Mouse (Mus musculus) small intestine, adult 2 months (tissue): ENCODE data around the gene Cfap221. TPM values are rescaled to one million over a fixed set of nuclear protein-coding genes. Genes with fewer than 3 reads are reported as not detected.

Experiments
- H3K27ac ChIP-seq: fragments of 200-500 bp; 2 replicates; pipeline ENCODE4 v1.5.1; 2012; ENCODE audit warnings: low read depth, low read length, control low read depth, inconsistent platforms; ENCODE audit not compliant: insufficient read depth
- H3K27me3 ChIP-seq: fragments of 200-500 bp; 2 replicates; pipeline ENCODE4 v1.6.1; 2012; ENCODE audit warnings: mild to moderate bottlenecking, moderate library complexity, low read length, inconsistent platforms; ENCODE audit not compliant: control insufficient read depth, insufficient read depth
- H3K36me3 ChIP-seq: fragments of 200-500 bp; 2 replicates; pipeline ENCODE4 v1.6.1; 2012; ENCODE audit warnings: mild to moderate bottlenecking, low read length, control low read depth, inconsistent platforms; ENCODE audit not compliant: control insufficient read depth, insufficient read depth
- H3K4me1 ChIP-seq: fragments of 200-500 bp; 2 replicates; pipeline ENCODE4 v1.6.1; 2012; ENCODE audit warnings: low read length, inconsistent platforms, mixed read lengths; ENCODE audit not compliant: control insufficient read depth, insufficient read depth, insufficient read length
- H3K4me3 ChIP-seq: fragments of 200-500 bp; 2 replicates; pipeline ENCODE4 v1.5.1; 2012; ENCODE audit warnings: low read depth, mild to moderate bottlenecking, control low read depth, inconsistent platforms, low read length, moderate library complexity
- CTCF ChIP-seq: fragments of 200-500 bp; IDR thresholded peaks from 2 replicates; pipeline ENCODE4 v1.5.1; 2012; ENCODE audit warnings: low read depth, mild to moderate bottlenecking, control low read depth, inconsistent platforms, low read length, moderate library complexity, mixed read lengths; ENCODE audit not compliant: insufficient replicate concordance, insufficient read length; ENCODE audit errors: extremely low read depth
- POLR2A ChIP-seq: fragments of 200-500 bp; IDR thresholded peaks from 2 replicates; pipeline ENCODE4 v1.6.1; 2012; ENCODE audit warnings: low read depth, mild to moderate bottlenecking, control low read depth, inconsistent platforms, low read length, moderate library complexity
- WGBS: fragments of 180-500 bp; shearing (Covaris S2); methylation state at CpG from one replicate; pipeline ENCODE4 v1.1.7; 2018; 5-methylcytosine and 5-hydroxymethylcytosine counted together
- polyA plus RNA-seq: library from polyadenylated mRNA; depleted of rRNA; stranded (reverse); fragments of >200 nt; gene quantifications from 2 replicates; pipeline ENCODE4 v1.2.3, GENCODE M21; 2012

Cfap221 gene
- polyA plus RNA-seq, 1 experiment = not detected

- WGBS = 83% methylated on average over 4 of the region's 4 CpGs
Measured at GRCm38 (mm10) chr1:119959464-119959863, 37.6 kb downstream of the Cfap221 start.

DNA sequence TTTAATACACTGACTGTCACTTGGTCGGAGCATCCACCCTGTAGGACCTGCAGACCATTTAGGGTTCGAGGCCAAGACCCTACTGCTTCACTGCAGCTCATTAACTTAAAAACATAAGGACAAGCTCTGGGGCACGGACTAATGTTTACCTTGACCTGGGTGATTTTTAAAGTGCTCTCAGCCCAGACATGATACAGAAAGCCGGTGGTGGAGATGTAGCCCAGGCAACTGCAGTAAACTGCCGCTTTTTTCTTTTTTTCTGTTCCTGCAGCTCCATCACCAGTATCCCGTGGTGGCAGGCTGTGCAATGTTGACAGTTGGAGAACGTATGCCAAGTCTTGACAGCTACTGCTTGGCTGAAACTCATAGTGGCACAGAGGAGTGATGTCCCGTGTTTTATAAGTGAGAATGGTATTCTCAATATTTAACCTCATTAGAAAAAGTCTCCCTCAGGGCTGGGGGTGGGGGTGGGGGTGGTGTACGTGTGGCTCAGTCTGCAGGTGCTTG is 39.3 kb downstream of the Cfap221 start:
- Histone ChIP-seq H3K4me3 (no peak overlapping the region), H3K27ac (no peak overlapping the region), H3K27me3 (no peaks in the 10 kb centered on the region), H3K4me1 (no peaks in the 10 kb centered on the region), H3K36me3 (no peaks in the 10 kb centered on the region)
- TF ChIP-seq POLR2A (no peak), CTCF (no peak)
- 45% methylated on average over 9 of the region's 9 CpGs for WGBS

More at GRCm38 (mm10) chr1:119959464-119959863, 37.6 kb downstream of the Cfap221 start:
- Histone ChIP-seq H3K27me3 (no peaks in the 10 kb centered on the region), H3K36me3 (no peaks in the 10 kb centered on the region), H3K4me1 (no peaks in the 10 kb centered on the region), H3K27ac (no peak overlapping the region), H3K4me3 (no peak overlapping the region)
- TF ChIP-seq CTCF (no peak), POLR2A (no peak)

GRCm38 (mm10) chr1:119954680-119955079 is 42.4 kb downstream of the Cfap221 start:
- WGBS = 83% methylated on average over 2 of the region's 2 CpGs
- Histone ChIP-seq H3K36me3 (no peaks in the 10 kb centered on the region), H3K27ac (no peak overlapping the region), H3K4me3 (no peak overlapping the region), H3K4me1 (no peaks in the 10 kb centered on the region), H3K27me3 (no peaks in the 10 kb centered on the region)
- no peak for TF ChIP-seq POLR2A
- no peak for TF ChIP-seq CTCF

- Histone ChIP-seq H3K4me3 (no peak overlapping the region), H3K36me3 (no peaks in the 10 kb centered on the region), H3K4me1 (no peaks in the 10 kb centered on the region), H3K27me3 (no peaks in the 10 kb centered on the region), H3K27ac (no peak overlapping the region)
- WGBS = 84% methylated on average over 9 of the region's 9 CpGs
- TF ChIP-seq POLR2A (no peak), CTCF (no peak)
Measured at GRCm38 (mm10) chr1:119953456-119953855, 43.6 kb downstream of the Cfap221 start.

DNA sequence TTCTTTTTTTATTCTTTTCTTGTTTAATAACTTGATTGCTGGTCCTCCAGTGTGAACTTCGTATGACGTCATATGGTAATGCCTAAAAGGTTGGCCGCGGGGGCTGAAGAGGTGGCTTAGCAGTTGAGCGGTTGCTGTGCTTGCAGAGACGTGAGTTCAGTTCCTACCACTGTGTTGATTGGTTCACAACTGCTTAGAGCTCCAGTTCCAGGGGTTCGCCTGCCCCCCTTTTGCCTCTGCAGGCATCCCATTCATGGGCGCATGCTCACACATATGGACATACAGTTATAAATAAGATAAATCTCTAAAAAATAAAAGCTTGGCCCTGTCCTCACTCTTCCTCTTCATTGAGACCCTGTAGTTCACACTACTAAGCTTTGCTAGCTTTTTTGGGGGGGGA is 46.9 kb downstream of the Cfap221 start:
- Histone ChIP-seq H3K27ac (no peak overlapping the region), H3K4me1 (no peaks in the 10 kb centered on the region), H3K4me3 (no peak overlapping the region), H3K36me3 (no peaks in the 10 kb centered on the region), H3K27me3 (no peaks in the 10 kb centered on the region)
- WGBS = 89% methylated on average over 8 of the region's 8 CpGs
- no peak for TF ChIP-seq POLR2A
- TF ChIP-seq CTCF = no peak

DNA sequence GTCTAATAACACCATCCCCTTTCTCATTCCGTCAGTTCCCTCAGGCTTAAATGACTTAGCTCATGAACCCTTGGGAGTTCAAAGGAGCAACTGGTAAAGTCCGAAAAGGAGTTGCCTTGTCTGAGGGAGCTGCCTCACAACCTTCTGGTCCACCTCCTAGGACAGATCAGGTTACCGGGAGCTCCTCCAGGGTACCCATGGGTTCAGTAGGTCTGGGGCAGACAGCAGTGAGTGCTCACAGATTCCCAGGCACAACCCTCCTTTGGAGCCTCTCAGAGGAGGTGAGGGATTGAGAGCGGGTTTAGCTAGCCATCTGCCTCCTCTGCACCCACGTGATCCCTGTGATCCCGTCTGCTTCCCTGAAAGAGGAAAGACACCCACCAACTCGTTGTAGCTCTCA is 60.2 kb downstream of the Cfap221 start:
- no peak overlapping the region for H3K4me3 ChIP-seq
- WGBS = 51% methylated on average over 7 of the region's 7 CpGs
- TF ChIP-seq POLR2A (no peak), CTCF (no peak)
- H3K4me1 ChIP-seq = no peaks in the 10 kb centered on the region
- no peak overlapping the region for H3K27ac ChIP-seq
- no peaks in the 10 kb centered on the region; the same call in 1 of the 2 replicates for H3K27me3 ChIP-seq
- no peaks in the 10 kb centered on the region for H3K36me3 ChIP-seq

DNA sequence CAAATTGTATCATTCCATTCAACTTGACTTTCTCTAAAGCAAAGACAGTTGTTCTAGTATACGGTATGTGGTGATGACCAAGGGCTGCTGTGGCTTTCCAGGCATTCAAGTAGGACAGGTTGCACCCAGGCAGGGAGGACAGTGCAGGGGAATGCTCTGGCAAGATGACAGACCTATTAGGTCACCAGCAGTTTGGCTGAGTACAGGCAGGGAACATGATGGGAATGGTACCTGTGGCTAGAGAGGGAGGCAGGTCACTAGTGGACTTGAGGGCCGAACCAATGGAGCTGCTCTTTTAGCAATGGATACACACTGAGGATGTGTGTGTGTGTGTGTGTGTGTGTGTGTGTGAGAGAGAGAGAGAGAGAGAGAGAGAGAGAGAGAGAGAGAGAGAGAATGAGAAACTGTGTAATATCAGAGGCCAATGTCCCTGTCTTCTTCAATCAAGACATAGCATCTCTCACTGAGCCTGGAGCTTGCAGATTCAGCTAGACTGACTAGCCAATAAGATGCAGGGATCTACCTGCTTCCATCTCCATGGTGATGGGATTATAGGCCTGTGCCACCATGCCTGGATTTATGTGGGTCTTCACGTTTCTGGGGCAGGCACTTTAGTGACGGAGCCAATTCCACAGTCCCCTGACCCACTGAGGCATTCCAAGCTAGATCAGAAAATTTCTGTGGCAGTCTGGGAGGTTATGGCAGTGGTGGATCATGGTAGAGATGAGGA is 65.4 kb downstream of the Cfap221 start:
- TF ChIP-seq POLR2A (no peak), CTCF (no peak)
- H3K4me1 ChIP-seq = no peaks in the 10 kb centered on the region
- H3K36me3 ChIP-seq = no peaks in the 10 kb centered on the region
- H3K27ac ChIP-seq = no peak overlapping the region
- WGBS = 82% methylated on average over 4 of the region's 4 CpGs
- no peaks in the 10 kb centered on the region for H3K27me3 ChIP-seq
- H3K4me3 ChIP-seq = no peak overlapping the region
